In genomic region chr13:34287601-34288083, GRCm38 (mm10) we compare ENCODE assay signal across 12 mouse cellular contexts. TPM values are rescaled to one million over a fixed set of nuclear protein-coding genes. Genes with fewer than 3 reads are reported as not detected.
DNase-seq lines count a peak whose midpoint lies in the region; ATAC-seq lines count a peak whose summit lies in the region.
"Had no signal": no experiment of that assay in that cellular context is flagged by ENCODE, and none has a peak within 500 bp of the region (broad histone marks: within the 10 kb centered on the region; RNA-seq: fewer than 3 reads in every experiment).

No protein-coding gene starts in this region.

- peak overlapping the region; percentile 84 for H3K27ac ChIP-seq in forebrain, embryonic 10.5 days
- peak overlapping the region; percentile 58; the same call in 1 of the 2 replicates for H3K27ac ChIP-seq in liver, embryonic 11.5 days (ENCODE audit: low read depth, low read length)
- peak overlapping the region; percentile 48; the same call in 1 of the 2 replicates for H3K27ac ChIP-seq in stomach, embryonic 14.5 days (ENCODE audit: low read length)
- H3K27ac ChIP-seq: embryonic facial prominence, embryonic 13.5 days had no signal

- no peak overlapping the region for H3K9ac ChIP-seq in liver, embryonic 11.5 days (ENCODE audit: low read depth, low read length)
- no peak overlapping the region for H3K9ac ChIP-seq in stomach, embryonic 14.5 days (replicated peaks; ENCODE audit: low read depth, low read length)
- H3K9ac ChIP-seq: embryonic facial prominence, embryonic 13.5 days had no signal

- no peaks in the 10 kb centered on the region for H3K9me3 ChIP-seq in forebrain, embryonic 10.5 days
- no peaks in the 10 kb centered on the region for H3K9me3 ChIP-seq in liver, embryonic 11.5 days (ENCODE audit: control insufficient read depth, low read length)
- no peaks in the 10 kb centered on the region for H3K9me3 ChIP-seq in stomach, embryonic 14.5 days (ENCODE audit: control insufficient read depth, low read depth, low read length)
- H3K9me3 ChIP-seq: embryonic facial prominence, embryonic 13.5 days had no signal

- ATAC-seq in liver, embryonic 11.5 days (replicated peaks; ENCODE audit: low FRiP score) = peak; percentile 42; the same call in 1 of the 2 replicates
- 0 out of 2 replicates have a peak, but pooled peaks have one; percentile 46 for ATAC-seq in stomach, embryonic 14.5 days (ENCODE audit: insufficient number of reproducible peaks, insufficient read depth, low FRiP score, low read depth)
- ATAC-seq in megakaryocyte-erythroid progenitor cell, adult 5-6 weeks (replicated peaks; ENCODE audit: low FRiP score, low TSS enrichment, poor library complexity, severe bottlenecking) = no peak
- ATAC-seq: Patski had no signal

- intact Hi-C loops in left cerebral cortex, postnatal 4 days (cut with DNase I) = no loop called here
- intact Hi-C loops in left cerebral cortex, postnatal 36 days (cut with DNase I) = no loop called here

- no peak overlapping the region for H3K4me2 ChIP-seq in liver, embryonic 11.5 days
- H3K4me2 ChIP-seq in stomach, embryonic 14.5 days (replicated peaks; ENCODE audit: low read depth, low read length) = no peak overlapping the region
- H3K4me2 ChIP-seq: embryonic facial prominence, embryonic 13.5 days had no signal

- H3K4me1 ChIP-seq in forebrain, embryonic 10.5 days = peaks cover 63% of the 10 kb centered on the region
- peaks cover 7% of the 10 kb centered on the region for H3K4me1 ChIP-seq in liver, embryonic 11.5 days (replicated peaks; ENCODE audit: control insufficient read depth, insufficient read depth, low read length)
- no peaks in the 10 kb centered on the region; the same call in 1 of the 2 replicates for H3K4me1 ChIP-seq in stomach, embryonic 14.5 days (ENCODE audit: control insufficient read depth, insufficient read depth, low read length)

- H3K36me3 ChIP-seq in forebrain, embryonic 10.5 days (replicated peaks) = peaks cover 12% of the 10 kb centered on the region
- peaks cover 2% of the 10 kb centered on the region; the same call in 1 of the 2 replicates for H3K36me3 ChIP-seq in liver, embryonic 11.5 days (ENCODE audit: control insufficient read depth, insufficient read depth, low read length)
- no peaks in the 10 kb centered on the region for H3K36me3 ChIP-seq in stomach, embryonic 14.5 days (ENCODE audit: control insufficient read depth, insufficient read depth, low read length)
- H3K36me3 ChIP-seq: embryonic facial prominence, embryonic 13.5 days had no signal

- 9% methylated on average over 9 of the region's 9 CpGs for WGBS in forebrain, embryonic 10.5 days
- 59% methylated on average over 9 of the region's 9 CpGs for WGBS in liver, embryonic 11.5 days
- WGBS in stomach, embryonic 14.5 days = 36% methylated on average over 9 of the region's 9 CpGs

- DNase-seq in left cerebral cortex, postnatal 4 days = peak; percentile 4
- no peak for DNase-seq in left cerebral cortex, postnatal 36 days (ENCODE audit: low spot score in 2 of 2)
- peak; percentile 79 for DNase-seq in forebrain, embryonic 10.5 days (ENCODE audit: extremely low spot score, low spot score)
- no peak for DNase-seq in liver, embryonic 11.5 days (ENCODE audit: low spot score)
- DNase-seq in adrenal gland, adult 8-10 months = no peak
- no peak for DNase-seq in cerebellum, postnatal 10 days
- DNase-seq: heart, postnatal 4 days; lung, postnatal 4 days had no signal

- H3K4me3 ChIP-seq in forebrain, embryonic 10.5 days = peak overlapping the region; percentile 8; the same call in 1 of the 2 replicates
- no peak overlapping the region for H3K4me3 ChIP-seq in liver, embryonic 11.5 days (ENCODE audit: low read depth, low read length)
- H3K4me3 ChIP-seq in stomach, embryonic 14.5 days (ENCODE audit: low read depth, low read length) = no peak overlapping the region
- H3K4me3 ChIP-seq: embryonic facial prominence, embryonic 13.5 days had no signal

- H3K27me3 ChIP-seq in forebrain, embryonic 10.5 days (ENCODE audit: poor library complexity, severe bottlenecking) = no peaks in the 10 kb centered on the region
- H3K27me3 ChIP-seq in liver, embryonic 11.5 days (replicated peaks; ENCODE audit: control insufficient read depth, insufficient read depth, low read length) = no peaks in the 10 kb centered on the region
- no peaks in the 10 kb centered on the region for H3K27me3 ChIP-seq in stomach, embryonic 14.5 days (ENCODE audit: control insufficient read depth, insufficient read depth, low read length)
- H3K27me3 ChIP-seq: embryonic facial prominence, embryonic 13.5 days; Patski had no signal

RNA-seq across cellular contexts. Expression of gene Slc22a23, which starts 57.3 kb away (rescaled TPM):
- 10 to 100 TPM; 78.6 to 83.1 TPM for total RNA-seq in left cerebral cortex, postnatal 4 days (2021)
- 10 to 100 TPM; 50.0 to 59.4 TPM for total RNA-seq in left cerebral cortex, postnatal 36 days (2021)
- polyA plus RNA-seq in forebrain, embryonic 10.5 days (2016; fragmentation: Nextera tagmentation; extraction: Ambion mirVana) = 6.8 and 7.0 TPM in 2 replicates
- polyA plus RNA-seq in liver, embryonic 11.5 days (2014; fragmentation: Nextera tagmentation; extraction: Ambion mirVana) = 11.0 and 11.6 TPM in 2 replicates
- 4.9 and 5.9 TPM in 2 replicates for polyA plus RNA-seq in stomach, embryonic 14.5 days (2014; fragmentation: Nextera tagmentation; extraction: Ambion mirVana)
- 27.6 and 29.1 TPM in 2 replicates for total RNA-seq in megakaryocyte-erythroid progenitor cell, adult 5-6 weeks (2014; fragmentation: Nextera tagmentation)
- 20.3 and 35.5 TPM in 2 replicates for total RNA-seq in megakaryocyte-erythroid progenitor cell, adult 5-6 weeks (2017)
- total RNA-seq in adrenal gland, adult 8-10 months (2022) = 1 to 10 TPM; 4.2 to 4.7 (median 4.5) TPM

Comparison
In these comparisons a context has a peak if more than half of its experiments do, and no peak if none do; other contexts are left out.
1. DNase-seq: peak in left cerebral cortex, postnatal 4 days (single experiment) and forebrain, embryonic 10.5 days (single experiment); none in left cerebral cortex, postnatal 36 days (0 of 2), liver, embryonic 11.5 days (single experiment), adrenal gland, adult 8-10 months (single experiment) and cerebellum, postnatal 10 days (0 of 2).
2. Peak in every context shown above with its lines, with median percentiles within 50 percentile points of each other: H3K27ac ChIP-seq.